Mouse (Mus musculus): ENCODE measurements around the gene Socs2. TPM values are rescaled to one million over a fixed set of nuclear protein-coding genes. Genes with fewer than 3 reads are reported as not detected.

The Socs2 gene
- polyA plus RNA-seq (2017; shearing (Covaris generic)): 10 to 100 TPM; 76.0 to 81.6 TPM

- peak; percentile 48 for ATAC-seq
Observed at GRCm38 (mm10) chr10:95416685-95417495, at the start of gene Socs2. TSS of gene Socs2 (minus strand) at chr10:95417180.

DNA sequence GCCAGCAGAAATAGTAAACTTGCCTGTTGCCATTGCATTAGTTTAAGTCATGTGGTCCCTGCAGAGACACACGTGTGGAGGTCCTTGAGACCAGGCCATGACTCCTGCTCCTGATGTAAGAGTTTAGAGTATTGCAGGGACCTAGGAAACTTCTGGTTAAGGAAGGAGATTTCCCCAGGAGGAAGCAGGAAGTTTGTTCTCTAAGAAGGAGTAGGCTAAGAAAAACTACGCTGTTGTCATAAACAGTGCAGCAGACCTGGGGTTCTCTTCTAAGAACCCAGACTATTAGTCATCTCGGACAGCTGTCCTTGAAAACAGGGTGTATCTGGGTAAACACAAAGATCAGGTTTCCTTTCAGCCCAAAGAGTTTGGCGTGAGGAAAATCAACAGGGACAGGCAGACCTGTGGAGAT is 48.5 kb upstream of the Socs2 start:
- ATAC-seq: no peak

GRCm38 (mm10) chr10:95464527-95464926 is 47.5 kb upstream of the Socs2 start:
- no peak for ATAC-seq

DNA sequence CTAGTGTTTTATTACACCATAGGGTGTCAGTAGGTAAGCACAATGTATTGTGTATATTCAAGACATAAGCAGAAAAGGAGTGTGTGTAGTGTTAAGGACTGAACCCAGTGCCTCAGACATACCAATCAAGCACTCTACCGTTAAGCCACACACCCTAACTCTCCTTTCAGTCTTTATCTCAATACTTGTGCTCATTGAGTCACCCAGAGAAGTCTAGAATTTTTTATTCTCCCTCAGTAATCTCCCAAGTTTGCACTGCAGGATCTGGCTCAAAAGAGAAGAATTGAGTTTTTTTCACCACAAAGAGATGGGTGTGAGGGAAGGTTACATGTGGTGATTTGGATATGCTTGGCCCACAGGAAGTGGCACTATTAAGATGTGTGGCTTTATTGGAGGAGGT is 45.3 kb upstream of the Socs2 start:
- ATAC-seq: no peak

GRCm38 (mm10) chr10:95461053-95461553 is 44.1 kb upstream of the Socs2 start:
- no peak for ATAC-seq

DNA sequence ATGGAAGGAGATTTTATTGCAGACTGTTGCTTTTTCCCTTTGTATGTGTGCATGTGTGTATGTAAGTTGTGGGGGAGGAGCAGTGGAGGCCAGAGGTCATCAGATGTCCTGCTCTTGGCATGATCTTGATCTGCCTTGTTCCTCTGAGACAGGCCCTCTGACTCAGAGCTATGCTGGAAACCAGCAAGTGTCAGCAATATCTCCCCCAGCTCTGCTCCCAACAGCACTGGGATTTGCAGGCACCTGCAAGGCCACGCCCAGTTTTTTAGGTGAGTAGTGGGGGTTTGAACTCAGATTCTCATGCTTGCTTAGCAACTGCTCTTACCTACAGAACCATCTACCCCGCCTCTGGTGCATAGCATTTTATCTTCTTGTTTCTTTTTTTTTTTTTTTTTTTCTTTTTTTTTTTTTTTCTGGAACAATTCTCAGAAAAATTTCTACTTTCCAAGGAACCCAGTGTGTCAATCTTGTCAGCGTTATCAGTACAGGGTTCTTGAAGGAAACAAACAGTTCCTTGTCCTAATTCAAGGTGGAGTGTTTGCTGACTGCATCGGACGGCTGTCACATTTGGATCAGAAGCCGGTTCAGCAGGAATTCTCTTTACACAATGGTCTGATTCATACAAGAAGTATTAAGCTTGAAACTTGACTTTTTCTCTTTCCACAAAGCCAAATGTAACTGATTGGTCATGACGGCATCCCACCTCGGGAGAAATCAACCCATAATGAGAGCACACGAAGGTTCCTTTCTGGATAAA is 41.2 kb upstream of the Socs2 start:
- ATAC-seq: no peak

- no peak for ATAC-seq
Observed at GRCm38 (mm10) chr10:95457367-95458049, 40.5 kb upstream of the Socs2 start.

- ATAC-seq: no peak
Observed at GRCm38 (mm10) chr10:95456103-95456502, 39.1 kb upstream of the Socs2 start.

- no peak for ATAC-seq
Observed at GRCm38 (mm10) chr10:95453282-95453681, 36.3 kb upstream of the Socs2 start.

- no peak for ATAC-seq
Observed at GRCm38 (mm10) chr10:95449033-95449432, 32.1 kb upstream of the Socs2 start.

- no peak for ATAC-seq
Observed at GRCm38 (mm10) chr10:95447954-95448353, 31.0 kb upstream of the Socs2 start.

DNA sequence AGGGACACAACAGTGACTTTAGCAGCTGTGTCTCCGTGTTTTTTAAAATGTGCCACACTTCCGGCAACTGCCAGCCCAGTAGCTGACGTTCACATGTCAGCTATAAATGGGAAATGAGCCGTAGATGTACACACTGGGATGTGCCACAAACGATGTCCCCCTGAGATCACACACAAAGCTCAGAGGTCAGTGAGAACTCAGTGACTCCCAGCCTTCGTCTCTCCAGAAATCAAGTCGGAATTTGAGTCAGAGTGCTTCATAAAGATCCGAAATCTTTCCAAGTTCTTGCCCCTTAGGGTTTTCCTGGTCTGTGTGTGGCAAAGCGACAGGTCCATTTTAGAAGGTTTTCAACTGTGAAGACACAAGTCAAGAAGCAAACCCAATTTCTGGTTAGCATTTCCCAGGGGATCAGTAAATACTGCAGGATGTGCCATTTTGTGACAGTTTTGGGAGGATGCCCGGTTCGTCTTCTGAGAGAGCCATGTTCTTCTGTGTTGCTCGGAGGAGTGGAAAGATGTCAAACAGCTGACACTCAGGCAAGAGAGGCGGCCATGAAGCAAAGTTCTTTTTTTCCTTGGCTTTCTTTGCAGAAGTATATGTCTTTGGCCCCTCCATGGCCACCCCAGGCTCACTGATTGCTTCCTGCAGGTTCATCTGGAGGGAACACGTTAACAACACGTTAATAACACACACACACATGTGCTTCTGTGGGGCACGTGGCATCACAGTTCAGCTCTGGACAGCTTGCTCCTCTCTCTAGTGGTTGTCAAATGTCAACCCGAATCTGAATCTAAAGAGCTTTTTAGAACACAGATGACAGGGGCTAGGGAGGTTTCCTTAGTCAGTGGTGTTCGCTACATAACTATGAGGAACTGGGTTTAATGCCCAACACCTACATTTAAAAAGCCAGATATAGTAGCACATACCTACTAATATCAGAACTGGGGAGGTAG is 28.4 kb upstream of the Socs2 start:
- no peak for ATAC-seq

GRCm38 (mm10) chr10:95442334-95442733 is 25.4 kb upstream of the Socs2 start:
- ATAC-seq: no peak

DNA sequence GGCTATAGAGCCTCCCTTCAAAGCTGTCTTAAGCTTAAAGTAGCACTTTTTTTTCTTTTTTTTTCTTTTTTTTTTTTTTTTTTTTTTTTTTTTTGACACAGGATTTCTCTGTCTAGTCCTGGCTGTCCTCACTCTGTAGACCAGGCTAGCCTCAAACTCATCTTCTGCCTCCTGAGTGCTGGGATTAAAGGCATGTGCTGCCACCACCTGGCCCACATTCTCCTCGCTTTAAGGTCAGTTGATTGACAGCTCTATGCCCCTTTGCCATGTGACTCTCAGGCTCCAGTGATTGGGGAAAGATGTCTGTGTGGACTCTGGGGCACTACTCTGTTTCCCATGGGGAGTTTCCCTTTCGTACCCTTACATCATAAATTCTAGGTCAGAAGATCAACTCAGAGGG is 23.6 kb upstream of the Socs2 start:
- ATAC-seq: no peak

- no peak for ATAC-seq
Observed at GRCm38 (mm10) chr10:95439718-95440339, 22.8 kb upstream of the Socs2 start.

DNA sequence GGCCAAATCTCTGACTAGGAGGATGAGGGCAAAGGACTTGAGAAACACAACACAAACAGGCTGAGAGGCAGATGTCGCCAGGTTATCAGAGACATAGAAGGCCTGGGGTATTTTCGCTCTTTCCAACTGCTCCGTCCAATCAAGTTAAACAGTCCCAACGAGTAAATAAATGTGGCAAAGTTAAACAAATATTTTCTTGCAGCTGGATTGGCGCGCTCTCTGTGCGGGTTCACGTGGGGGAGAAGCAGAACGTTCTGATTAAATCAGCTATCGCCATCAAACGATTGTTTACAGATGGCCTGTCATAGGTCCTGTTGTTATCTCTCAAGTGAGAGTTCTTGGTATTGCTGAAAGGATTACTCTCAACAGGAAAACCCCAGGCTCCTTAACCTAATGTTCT is 22.0 kb upstream of the Socs2 start:
- no peak for ATAC-seq

DNA sequence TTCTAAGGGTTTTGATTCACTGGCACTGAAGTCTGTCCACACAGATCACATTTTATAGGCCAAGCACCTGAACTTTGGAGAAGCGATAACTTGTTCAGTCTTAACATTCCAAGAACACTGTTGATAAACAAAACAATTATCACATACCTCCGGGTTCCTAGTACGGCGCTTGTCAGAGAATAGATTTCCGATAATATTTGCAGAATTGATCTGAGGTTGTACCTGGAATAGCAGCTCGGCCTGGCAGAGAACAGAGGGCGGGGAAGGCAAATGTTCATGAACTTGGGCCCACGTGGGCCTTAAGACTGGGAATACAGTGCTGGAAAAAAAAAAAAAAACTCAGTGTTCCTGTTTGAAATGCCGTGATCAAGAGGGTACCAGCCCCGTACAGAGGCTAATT is 13.3 kb upstream of the Socs2 start:
- ATAC-seq: no peak

- no peak for ATAC-seq
Observed at GRCm38 (mm10) chr10:95429111-95429510, 12.1 kb upstream of the Socs2 start.

- no peak for ATAC-seq
Observed at GRCm38 (mm10) chr10:95426207-95427115, 9.5 kb upstream of the Socs2 start.

DNA sequence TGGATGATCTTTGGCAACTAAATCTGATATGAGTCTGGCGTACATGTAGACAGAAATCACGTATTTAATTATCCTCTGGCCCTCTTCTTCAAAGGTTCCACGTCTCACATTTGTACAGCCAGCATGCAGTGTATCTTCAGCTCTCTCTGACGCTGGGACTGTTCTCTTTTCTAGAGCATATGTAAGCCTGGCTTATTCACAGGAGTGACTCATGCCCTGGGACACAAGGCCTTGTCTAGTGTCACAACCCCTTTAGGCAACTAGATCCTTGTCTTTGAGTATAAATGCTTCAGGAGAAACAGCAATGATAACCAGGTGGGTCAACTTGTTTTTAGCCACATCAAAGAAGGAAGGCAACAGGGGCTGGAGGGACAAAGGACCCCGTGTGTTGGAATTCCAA is 5.7 kb upstream of the Socs2 start:
- ATAC-seq: no peak
